Mouse (Mus musculus) kidney, postnatal 14 days (tissue): Measurements from ENCODE around the gene Runx3.

Source experiments
- DNase-seq: peaks from one replicate; pipeline ENCODE4 v3.0.0; 2022; ENCODE audit warnings: mixed read lengths

Gene Runx3

DNA sequence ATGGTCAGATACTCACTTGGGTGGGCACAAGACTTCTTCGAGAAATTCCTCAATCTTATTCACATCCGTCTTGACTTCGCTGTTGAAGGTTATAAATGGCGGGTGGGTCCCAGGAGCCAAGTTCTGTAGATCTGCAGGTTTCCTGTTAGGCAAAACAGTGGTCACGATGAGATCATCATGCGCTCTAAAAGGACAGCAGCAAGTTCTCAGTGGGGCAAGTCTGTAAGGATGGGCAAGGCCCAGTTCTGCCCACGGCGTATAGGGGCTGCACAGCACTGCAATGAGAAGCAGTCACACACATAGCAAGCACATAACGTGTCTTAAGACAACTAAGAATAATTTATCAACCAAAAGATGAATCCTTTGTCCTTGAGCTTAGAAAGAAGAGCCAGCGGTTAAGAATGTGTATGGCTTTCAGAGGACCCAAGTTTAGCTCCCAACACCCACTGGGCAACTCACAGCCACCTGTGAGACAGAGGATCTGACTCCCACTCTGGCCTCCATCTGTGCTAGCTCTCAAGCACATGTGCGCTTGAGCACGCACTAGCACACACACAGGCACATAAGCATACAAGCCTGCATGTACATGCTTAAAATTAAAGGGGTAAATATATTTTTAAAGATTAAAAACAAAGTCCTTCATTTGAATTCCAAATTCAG is 105.7 kb downstream of the Runx3 start:
- no peak for DNase-seq
